Mouse (Mus musculus) thymus, adult 2 months (tissue): ENCODE data around the gene Ska3. TPM values are rescaled to one million over a fixed set of nuclear protein-coding genes. Genes with fewer than 3 reads are reported as not detected.

ENCODE experiments used
- DNase-seq: peaks from one replicate; pipeline ENCODE4 v3.0.0; 2021
- H3K27ac ChIP-seq: fragments of 200-500 bp; 2 replicates; pipeline ENCODE4 v1.5.1; 2012; ENCODE audit warnings: low read length, control low read depth; ENCODE audit not compliant: control insufficient read depth, insufficient read depth
- H3K27me3 ChIP-seq: fragments of 200-500 bp; 2 replicates; pipeline ENCODE4 v1.6.1; 2012; ENCODE audit warnings: mild to moderate bottlenecking, low read length, moderate library complexity, mixed read lengths; ENCODE audit not compliant: control insufficient read depth, insufficient read depth
- H3K36me3 ChIP-seq: fragments of 200-500 bp; 2 replicates; pipeline ENCODE4 v1.6.1; 2012; ENCODE audit warnings: mild to moderate bottlenecking, low read length, moderate library complexity; ENCODE audit not compliant: control insufficient read depth, insufficient read depth
- H3K4me1 ChIP-seq: fragments of 200-500 bp; replicated peaks from 2 replicates; pipeline ENCODE4 v1.6.1; 2012; ENCODE audit warnings: low read length; ENCODE audit not compliant: control insufficient read depth, insufficient read depth
- H3K4me3 ChIP-seq: fragments of 200-500 bp; 2 replicates; pipeline ENCODE4 v1.5.1; 2012; ENCODE audit warnings: mild to moderate bottlenecking, low read length, control low read depth, moderate library complexity; ENCODE audit not compliant: control insufficient read depth, insufficient read depth
- CTCF ChIP-seq: fragments of 200-500 bp; IDR thresholded peaks from 2 replicates; pipeline ENCODE4 v1.5.1; 2012; ENCODE audit warnings: mild to moderate bottlenecking, control low read depth, low read length, moderate library complexity, borderline replicate concordance; ENCODE audit not compliant: control insufficient read depth, poor library complexity, insufficient read depth; ENCODE audit errors: extremely low read depth
- POLR2A ChIP-seq: fragments of 200-500 bp; IDR thresholded peaks from 2 replicates; pipeline ENCODE4 v1.6.1; 2012; ENCODE audit warnings: mild to moderate bottlenecking, low read length, control low read depth, moderate library complexity; ENCODE audit not compliant: control insufficient read depth, poor library complexity, insufficient read depth; ENCODE audit errors: extremely low read depth
- WGBS: fragments of 180-500 bp; shearing (Covaris S2); methylation state at CpG from one replicate; pipeline ENCODE4 v1.1.7; 2018; 5-methylcytosine and 5-hydroxymethylcytosine counted together
- polyA plus RNA-seq: library from polyadenylated mRNA; depleted of rRNA; stranded (reverse); fragments of >200 nt; gene quantifications from 2 replicates; pipeline ENCODE4 v1.2.3, GENCODE M21; 2012

Ska3 gene
- polyA plus RNA-seq, 1 experiment, result 5.9 TPM

GRCm38 (mm10) chr14:57803731-57804130 is 22.3 kb downstream of the Ska3 start:
- peaks cover 49% of the 10 kb centered on the region for H3K36me3 ChIP-seq
- TF ChIP-seq POLR2A (no peak), CTCF (no peak)
- no peaks in the 10 kb centered on the region for H3K27me3 ChIP-seq
- no peak overlapping the region for H3K4me3 ChIP-seq
- DNase-seq, result no peak
- 95% methylated on average over 4 of the region's 4 CpGs for WGBS
- H3K4me1 ChIP-seq, result peaks cover 4% of the 10 kb centered on the region
- H3K27ac ChIP-seq, result no peak overlapping the region

- peak; percentile 82; the same call in 1 of the 2 replicates for TF ChIP-seq POLR2A
- TF ChIP-seq CTCF, result no peak
- peaks cover 4% of the 10 kb centered on the region for H3K4me1 ChIP-seq
- DNase-seq, result peak; percentile 97
- H3K27ac ChIP-seq, result no peak within 1 kb of the TSS
- no peaks in the 10 kb centered on the region for H3K27me3 ChIP-seq
- under 1% methylated on average over 98 of the region's 99 CpGs for WGBS
- peaks cover 11% of the 10 kb centered on the region for H3K36me3 ChIP-seq
- H3K4me3 ChIP-seq, result peak within 1 kb of the TSS; percentile 99
These were observed 27.7 kb downstream of the Ska3 start, which contains the start of gene Sap18 for GRCm38 (mm10) chr14:57797991-57798931. TSS of gene Sap18 (plus strand) at chr14:57798180.

- H3K4me3 ChIP-seq, result no peak overlapping the region; the same call in 1 of the 2 replicates
- peak; percentile 12 for DNase-seq
- no peak overlapping the region for H3K27ac ChIP-seq
- H3K27me3 ChIP-seq, result no peaks in the 10 kb centered on the region
- H3K4me1 ChIP-seq, result peaks cover 4% of the 10 kb centered on the region
- TF ChIP-seq POLR2A (no peak), CTCF (no peak)
- 24% methylated on average over 7 of the region's 7 CpGs for WGBS
- H3K36me3 ChIP-seq, result peaks cover 4% of the 10 kb centered on the region
These were observed 28.4 kb downstream of the Ska3 start for GRCm38 (mm10) chr14:57797551-57797950.

GRCm38 (mm10) chr14:57791171-57791570 is 34.8 kb downstream of the Ska3 start:
- no peaks in the 10 kb centered on the region for H3K36me3 ChIP-seq
- H3K27me3 ChIP-seq, result no peaks in the 10 kb centered on the region
- no peak for DNase-seq
- H3K4me1 ChIP-seq, result no peaks in the 10 kb centered on the region
- TF ChIP-seq CTCF (no peak), POLR2A (no peak)
- H3K27ac ChIP-seq, result no peak overlapping the region
- no peak overlapping the region for H3K4me3 ChIP-seq
- 96% methylated on average over 4 of the region's 4 CpGs for WGBS

GRCm38 (mm10) chr14:57789759-57790158 is 36.2 kb downstream of the Ska3 start:
- no peaks in the 10 kb centered on the region for H3K36me3 ChIP-seq
- WGBS, result 97% methylated on average over 9 of the region's 9 CpGs
- TF ChIP-seq CTCF, result no peak
- no peak for TF ChIP-seq POLR2A
- H3K27me3 ChIP-seq, result no peaks in the 10 kb centered on the region
- H3K4me3 ChIP-seq, result no peak overlapping the region
- no peak for DNase-seq
- no peaks in the 10 kb centered on the region for H3K4me1 ChIP-seq
- H3K27ac ChIP-seq, result no peak overlapping the region

- DNase-seq, result no peak
- 91% methylated on average over 2 of the region's 2 CpGs for WGBS
- H3K36me3 ChIP-seq, result no peaks in the 10 kb centered on the region
- H3K4me1 ChIP-seq, result no peaks in the 10 kb centered on the region
- no peaks in the 10 kb centered on the region for H3K27me3 ChIP-seq
- H3K4me3 ChIP-seq, result no peak overlapping the region
- TF ChIP-seq POLR2A, result no peak
- no peak for TF ChIP-seq CTCF
- H3K27ac ChIP-seq, result no peak overlapping the region
These were observed 36.7 kb downstream of the Ska3 start for GRCm38 (mm10) chr14:57789311-57789710.
